ENCODE assay signal across 16 mouse cellular contexts in the genomic region with DNA sequence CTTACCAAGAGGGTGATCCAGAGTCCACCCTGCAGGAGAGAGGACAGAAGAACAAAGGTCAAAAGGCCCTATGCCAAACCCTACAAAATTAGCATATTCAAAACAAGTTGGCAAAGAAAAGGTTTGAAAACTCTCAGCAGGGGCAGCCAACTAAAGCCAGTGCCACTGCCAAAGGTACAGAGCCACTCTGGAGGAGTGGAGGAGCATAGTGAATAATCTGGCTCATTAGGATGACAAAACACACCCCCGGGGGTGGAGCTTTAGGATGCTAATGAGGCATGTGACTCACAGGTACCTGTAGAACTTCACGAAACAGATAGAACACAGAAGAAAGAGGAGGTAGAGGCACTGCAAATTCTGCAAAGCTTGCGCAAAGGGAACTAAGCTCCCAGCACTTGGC.
A peak's percentile ranks its signal among the peaks of the same experiment; 100 is the strongest.
DNase-seq lines count a peak whose midpoint lies in the region; ATAC-seq and TF ChIP-seq lines count a peak whose summit lies in the region.
"Had no signal": no experiment of that assay in that cellular context is flagged by ENCODE, and none has a peak within 500 bp of the region (broad histone marks: within the 10 kb centered on the region; RNA-seq: fewer than 3 reads in every experiment).

No protein-coding gene starts in this region.

- H3K27ac ChIP-seq in forebrain, embryonic 14.5 days (ENCODE audit: low read depth, low read length) = no peak overlapping the region
- H3K27ac ChIP-seq in forebrain, embryonic 13.5 days = no peak overlapping the region
- H3K27ac ChIP-seq in liver, adult 2 months (replicated peaks; ENCODE audit: insufficient read depth, low read depth, low read length) = no peak overlapping the region
- H3K27ac ChIP-seq in thymus, adult 2 months (ENCODE audit: control insufficient read depth, insufficient read depth, low read length) = no peak overlapping the region
- H3K27ac ChIP-seq: embryonic facial prominence, embryonic 10.5 days; heart, embryonic 10.5 days; layer of hippocampus, adult 2 months; neural tube, embryonic 13.5 days had no signal

- H3K9me3 ChIP-seq in forebrain, embryonic 14.5 days (replicated peaks; ENCODE audit: control insufficient read depth, low read length) = no peaks in the 10 kb centered on the region
- no peaks in the 10 kb centered on the region for H3K9me3 ChIP-seq in forebrain, embryonic 13.5 days (replicated peaks)
- H3K9me3 ChIP-seq: embryonic facial prominence, embryonic 10.5 days; heart, embryonic 10.5 days; neural tube, embryonic 13.5 days had no signal

- H3K4me2 ChIP-seq in forebrain, embryonic 14.5 days (ENCODE audit: low read length) = no peak overlapping the region
- H3K4me2 ChIP-seq in forebrain, embryonic 13.5 days = no peak overlapping the region
- H3K4me2 ChIP-seq: liver, embryonic 11.5 days; neural tube, embryonic 13.5 days had no signal

- TF ChIP-seq CTCF in liver, adult 2 months (IDR thresholded peaks at IDR 0.05; ENCODE audit: low read depth, low read length) = no peak
- TF ChIP-seq CTCF in thymus, adult 2 months (IDR thresholded peaks at IDR 0.05; ENCODE audit: borderline replicate concordance, control insufficient read depth, extremely low read depth, insufficient read depth, low read length, poor library complexity) = no peak

- no peaks in the 10 kb centered on the region for H3K4me1 ChIP-seq in forebrain, embryonic 14.5 days (ENCODE audit: control insufficient read depth, insufficient read depth, low read length)
- H3K4me1 ChIP-seq in forebrain, embryonic 13.5 days = 0 out of 2 replicates have a peak, but pooled peaks cover 6% of the 10 kb centered on the region
- peaks cover 6% of the 10 kb centered on the region; the same call in 1 of the 2 replicates for H3K4me1 ChIP-seq in liver, adult 2 months (ENCODE audit: control insufficient read depth, insufficient read depth, low read length)
- no peaks in the 10 kb centered on the region for H3K4me1 ChIP-seq in thymus, adult 2 months (replicated peaks; ENCODE audit: control insufficient read depth, insufficient read depth, low read length)

- WGBS in forebrain, embryonic 14.5 days = 8% methylated on average over 3 of the region's 3 CpGs
- 11% methylated on average over 3 of the region's 3 CpGs for WGBS in forebrain, embryonic 13.5 days
- 20% methylated on average over 3 of the region's 3 CpGs for WGBS in liver, adult 2 months
- WGBS in thymus, adult 2 months = 65% methylated on average over 3 of the region's 3 CpGs

- no peak for ATAC-seq in forebrain, embryonic 14.5 days
- no peak for ATAC-seq in forebrain, embryonic 13.5 days

- no peak overlapping the region for H3K4me3 ChIP-seq in forebrain, embryonic 14.5 days (ENCODE audit: low read depth, low read length)
- H3K4me3 ChIP-seq in forebrain, embryonic 13.5 days = no peak overlapping the region
- no peak overlapping the region for H3K4me3 ChIP-seq in liver, adult 2 months (ENCODE audit: insufficient read depth, low read depth, low read length)
- no peak overlapping the region for H3K4me3 ChIP-seq in thymus, adult 2 months (ENCODE audit: control insufficient read depth, insufficient read depth, low read length)
- H3K4me3 ChIP-seq: embryonic facial prominence, embryonic 10.5 days; erythroblast, embryonic 14.5 days; heart, embryonic 10.5 days; layer of hippocampus, adult 2 months; neural tube, embryonic 13.5 days had no signal

- no peak overlapping the region for H3K9ac ChIP-seq in forebrain, embryonic 14.5 days (ENCODE audit: low read length)
- H3K9ac ChIP-seq in forebrain, embryonic 13.5 days = no peak overlapping the region
- no peak overlapping the region for H3K9ac ChIP-seq in liver, adult 2 months (ENCODE audit: low read depth, low read length)
- H3K9ac ChIP-seq: neural tube, embryonic 13.5 days had no signal

- H3K27me3 ChIP-seq in forebrain, embryonic 14.5 days (replicated peaks; ENCODE audit: control insufficient read depth, insufficient read depth, low read length) = no peaks in the 10 kb centered on the region
- H3K27me3 ChIP-seq in forebrain, embryonic 13.5 days = no peaks in the 10 kb centered on the region
- no peaks in the 10 kb centered on the region for H3K27me3 ChIP-seq in liver, adult 2 months (ENCODE audit: control insufficient read depth, insufficient read depth, low read length)
- H3K27me3 ChIP-seq in thymus, adult 2 months (ENCODE audit: control insufficient read depth, insufficient read depth, low read length) = no peaks in the 10 kb centered on the region

- no peaks in the 10 kb centered on the region for H3K79me2 ChIP-seq in liver, adult 2 months (ENCODE audit: control insufficient read depth, insufficient read depth, low read length)

- DNase-seq in forebrain, embryonic 14.5 days (ENCODE audit: low spot score) = peak; percentile 19
- peak; percentile 96 for DNase-seq in liver, adult 2 months (ENCODE audit: extremely low read depth, low read depth, low spot score)
- DNase-seq in liver = no peak
- DNase-seq in R1 (ENCODE audit: low read depth, low spot score) = peak; percentile 91
- DNase-seq in kidney, adult 9 months = peak; percentile 97
- DNase-seq in layer of hippocampus, postnatal 10 days (ENCODE audit: low spot score in 2 of 2) = no peak
- DNase-seq in thymus, adult 2 months = no peak
- DNase-seq: cerebellum, postnatal 36 days; gastrocnemius, postnatal 14 days had no signal

- TF ChIP-seq POLR2A in liver, adult 2 months (IDR thresholded peaks at IDR 0.05; ENCODE audit: extremely low read depth, insufficient read depth, low read length) = no peak
- TF ChIP-seq POLR2A in thymus, adult 2 months (IDR thresholded peaks at IDR 0.05; ENCODE audit: control insufficient read depth, extremely low read depth, insufficient read depth, low read length, poor library complexity) = no peak

- no peaks in the 10 kb centered on the region for H3K36me3 ChIP-seq in forebrain, embryonic 14.5 days (ENCODE audit: control insufficient read depth, insufficient read depth, low read length)
- no peaks in the 10 kb centered on the region for H3K36me3 ChIP-seq in forebrain, embryonic 13.5 days (ENCODE audit: poor library complexity, severe bottlenecking)
- no peaks in the 10 kb centered on the region for H3K36me3 ChIP-seq in liver, adult 2 months (ENCODE audit: control insufficient read depth, insufficient read depth, low read length)
- H3K36me3 ChIP-seq in thymus, adult 2 months (ENCODE audit: control insufficient read depth, insufficient read depth, low read length) = no peaks in the 10 kb centered on the region
- H3K36me3 ChIP-seq: embryonic facial prominence, embryonic 10.5 days; heart, embryonic 10.5 days; neural tube, embryonic 13.5 days had no signal

Comparison
In these comparisons a context has a peak if more than half of its experiments do, and no peak if none do; other contexts are left out.
1. DNase-seq: peak in forebrain, embryonic 14.5 days (single experiment), liver, adult 2 months (single experiment), R1 (single experiment) and kidney, adult 9 months (single experiment); none in liver (single experiment), layer of hippocampus, postnatal 10 days (0 of 2) and thymus, adult 2 months (single experiment).